Mouse (Mus musculus): ENCODE data around the gene Ankfy1. TPM values are rescaled to one million over a fixed set of nuclear protein-coding genes. Genes with fewer than 3 reads are reported as not detected.
A peak's percentile ranks its signal among the peaks of the same experiment; 100 is the strongest.
"Not testable (repeated sequence)": the region's sequence is repeated elsewhere in the genome, so short reads cannot be mapped to it uniquely, and the experiment has no call there.

Ankfy1 gene
- polyA plus RNA-seq, 1 experiment from 2014 or later, result 25.4 TPM

GRCm38 (mm10) chr11:72683402-72683801 lies 6.4 kb upstream of the Ankfy1 start:
- Histone ChIP-seq H3K27me3 (no peaks in the 10 kb centered on the region), H3K9ac (no peak overlapping the region), H3K36me3 (peaks cover 29% of the 10 kb centered on the region), H3K4me3 (no peak overlapping the region), H3K9me3 (no peaks in the 10 kb centered on the region), H3K4me2 (replicated peaks) (no peak overlapping the region), H3K4me1 (no peaks in the 10 kb centered on the region), H3K27ac (no peak overlapping the region)
- WGBS, result 95% methylated on average over 2 of the region's 2 CpGs
- no peak for ATAC-seq (ENCODE audit: low FRiP score, low read depth)

- peaks cover 13% of the 10 kb centered on the region for H3K36me3 ChIP-seq
- peaks cover 21% of the 10 kb centered on the region for H3K4me1 ChIP-seq
- no peaks in the 10 kb centered on the region for H3K27me3 ChIP-seq
- H3K4me3 ChIP-seq, result no peak overlapping the region
- no peaks in the 10 kb centered on the region for H3K9me3 ChIP-seq
- ATAC-seq (ENCODE audit: low FRiP score, low read depth), result no peak
- H3K9ac ChIP-seq, result no peak overlapping the region
- no peak overlapping the region for H3K27ac ChIP-seq
- no peak overlapping the region for H3K4me2 ChIP-seq (replicated peaks)
Measured at GRCm38 (mm10) chr11:72686697-72687096, 3.1 kb upstream of the Ankfy1 start.

DNA sequence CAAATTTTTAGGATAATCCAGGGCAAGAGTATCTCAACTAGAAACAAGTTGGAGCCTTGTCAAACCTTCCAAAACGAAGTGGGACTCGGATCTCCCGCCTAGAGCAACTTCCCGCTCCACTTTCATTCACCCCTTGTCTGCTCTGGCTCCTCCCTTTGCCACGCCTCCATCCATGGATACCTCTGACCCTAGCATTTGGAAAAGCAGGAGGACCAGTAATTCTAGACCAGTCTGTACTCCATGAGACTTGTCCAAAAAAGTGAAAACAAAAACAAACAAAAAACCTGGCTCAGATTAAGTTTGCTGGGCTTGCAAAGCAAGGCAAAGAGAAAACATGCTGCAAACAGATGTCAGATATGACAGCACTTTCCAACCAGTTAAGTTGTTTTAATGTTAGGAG lies 1.6 kb upstream of the Ankfy1 start:
- H3K4me1 ChIP-seq, result peaks cover 27% of the 10 kb centered on the region
- H3K9ac ChIP-seq, result no peak overlapping the region
- no peak for ATAC-seq (ENCODE audit: low FRiP score, low read depth)
- no peaks in the 10 kb centered on the region for H3K27me3 ChIP-seq
- H3K36me3 ChIP-seq, result peaks cover 12% of the 10 kb centered on the region
- no peak overlapping the region for H3K4me3 ChIP-seq
- H3K4me2 ChIP-seq (replicated peaks), result no peak overlapping the region
- H3K27ac ChIP-seq, result no peak overlapping the region
- H3K9me3 ChIP-seq, result no peaks in the 10 kb centered on the region
- WGBS, result 11% methylated on average over 5 of the region's 5 CpGs

DNA sequence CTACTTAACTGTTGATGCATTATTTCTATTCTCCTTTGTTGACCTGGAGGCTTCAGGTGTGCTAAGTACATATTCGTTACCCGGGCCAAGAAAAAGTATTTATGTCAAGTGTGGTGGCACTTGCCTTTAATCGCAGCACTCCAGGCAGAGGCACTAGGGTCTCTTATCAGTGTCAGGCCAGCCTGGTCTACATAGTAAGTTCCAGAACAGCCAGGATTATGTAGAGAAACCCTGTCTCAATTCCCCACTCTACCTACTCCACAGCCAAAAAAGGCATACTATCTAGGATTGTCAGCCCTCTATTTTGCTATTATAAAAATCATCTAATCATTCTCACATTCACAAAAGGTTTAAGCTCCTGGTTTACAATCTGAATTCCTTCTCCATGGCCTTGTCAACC lies 691 bp upstream of the Ankfy1 start:
- 74% methylated on average over 3 of the region's 3 CpGs for WGBS
- peak overlapping the region; percentile 82 for H3K4me3 ChIP-seq
- peak overlapping the region; percentile 88 for H3K9ac ChIP-seq
- H3K36me3 ChIP-seq, result peaks cover 12% of the 10 kb centered on the region
- no peak for ATAC-seq (ENCODE audit: low FRiP score, low read depth)
- no peak overlapping the region for H3K27ac ChIP-seq
- H3K9me3 ChIP-seq, result no peaks in the 10 kb centered on the region
- peak overlapping the region; percentile 70 for H3K4me2 ChIP-seq (replicated peaks)
- no peaks in the 10 kb centered on the region for H3K27me3 ChIP-seq
- peaks cover 27% of the 10 kb centered on the region for H3K4me1 ChIP-seq

- Histone ChIP-seq H3K4me2 (replicated peaks) (no peak overlapping the region), H3K27me3 (no peaks in the 10 kb centered on the region), H3K9me3 (no peaks in the 10 kb centered on the region), H3K9ac (no peak overlapping the region), H3K36me3 (peaks cover 6% of the 10 kb centered on the region; the same call in 1 of the 2 replicates), H3K27ac (no peak overlapping the region), H3K4me1 (peaks cover 27% of the 10 kb centered on the region), H3K4me3 (0 out of 2 replicates have a peak overlapping the region, but pooled peaks have one; percentile 1)
- ATAC-seq (ENCODE audit: low FRiP score, low read depth), result no peak
- WGBS, result 89% methylated on average over 4 of the region's 4 CpGs
Measured at GRCm38 (mm10) chr11:72692353-72692752, 2.5 kb downstream of the Ankfy1 start.

GRCm38 (mm10) chr11:72695025-72695424 lies 5.2 kb downstream of the Ankfy1 start:
- 88% methylated on average over 3 of the region's 3 CpGs for WGBS

GRCm38 (mm10) chr11:72696368-72696971 lies 6.7 kb downstream of the Ankfy1 start:
- Histone ChIP-seq H3K27me3 (no peaks in the 10 kb centered on the region), H3K36me3 (peaks cover 6% of the 10 kb centered on the region; the same call in 1 of the 2 replicates), H3K4me2 (replicated peaks) (no peak overlapping the region), H3K4me1 (peaks cover 8% of the 10 kb centered on the region), H3K9ac (no peak overlapping the region), H3K4me3 (no peak overlapping the region), H3K9me3 (no peaks in the 10 kb centered on the region), H3K27ac (no peak overlapping the region)
- no peak for ATAC-seq (ENCODE audit: low FRiP score, low read depth)
- 93% methylated on average over 2 of the region's 2 CpGs for WGBS

More at GRCm38 (mm10) chr11:72695025-72695424, 5.2 kb downstream of the Ankfy1 start:
- Histone ChIP-seq H3K4me2 (replicated peaks) (no peak overlapping the region), H3K4me3 (no peak overlapping the region), H3K4me1 (peaks cover 19% of the 10 kb centered on the region), H3K9me3 (no peaks in the 10 kb centered on the region), H3K36me3 (peaks cover 6% of the 10 kb centered on the region; the same call in 1 of the 2 replicates), H3K9ac (no peak overlapping the region), H3K27ac (no peak overlapping the region), H3K27me3 (no peaks in the 10 kb centered on the region)
- ATAC-seq (ENCODE audit: low FRiP score, low read depth), result no peak

GRCm38 (mm10) chr11:72697323-72697722 lies 7.5 kb downstream of the Ankfy1 start:
- ATAC-seq (ENCODE audit: low FRiP score, low read depth), result no peak
- Histone ChIP-seq H3K4me1 (no peaks in the 10 kb centered on the region), H3K27ac (no peak overlapping the region), H3K36me3 (peaks cover 6% of the 10 kb centered on the region; the same call in 1 of the 2 replicates), H3K4me2 (replicated peaks) (no peak overlapping the region), H3K4me3 (no peak overlapping the region), H3K27me3 (no peaks in the 10 kb centered on the region), H3K9ac (no peak overlapping the region), H3K9me3 (no peaks in the 10 kb centered on the region)

DNA sequence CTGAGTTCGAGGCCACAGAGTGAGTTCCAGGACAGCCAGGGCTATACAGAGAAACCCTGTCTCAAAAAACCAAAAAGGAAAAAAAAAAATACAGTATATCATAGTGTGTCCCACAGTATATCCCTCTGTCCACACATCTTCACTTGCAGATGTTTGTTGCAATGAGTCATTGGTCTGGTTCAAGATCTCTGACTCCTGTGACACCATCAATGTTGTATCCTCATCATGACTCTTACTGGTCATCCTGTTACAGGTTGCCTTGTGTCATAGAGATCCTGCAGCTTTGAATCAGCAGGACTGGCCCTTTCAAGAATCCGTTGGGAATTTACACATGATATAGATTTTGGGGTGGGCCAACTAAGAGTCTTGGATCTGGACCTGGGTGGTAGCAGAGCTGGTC lies 15.3 kb downstream of the Ankfy1 start:
- WGBS, result 83% methylated on average over 2 of the region's 2 CpGs
- not testable (repeated sequence) for H3K9ac ChIP-seq; H3K27me3 ChIP-seq; H3K27ac ChIP-seq; ATAC-seq (ENCODE audit: low FRiP score, low read depth); H3K4me3 ChIP-seq; H3K9me3 ChIP-seq; H3K36me3 ChIP-seq; H3K4me1 ChIP-seq; H3K4me2 ChIP-seq (replicated peaks)

- no peaks in the 10 kb centered on the region for H3K27me3 ChIP-seq
- WGBS, result 91% methylated on average over 5 of the region's 5 CpGs
- ATAC-seq (ENCODE audit: low FRiP score, low read depth), result no peak
- no peak overlapping the region for H3K27ac ChIP-seq
- H3K9ac ChIP-seq, result no peak overlapping the region
- H3K9me3 ChIP-seq, result no peaks in the 10 kb centered on the region
- no peak overlapping the region for H3K4me3 ChIP-seq
- H3K36me3 ChIP-seq, result peaks cover 30% of the 10 kb centered on the region
- no peaks in the 10 kb centered on the region for H3K4me1 ChIP-seq
- no peak overlapping the region for H3K4me2 ChIP-seq (replicated peaks)
Measured at GRCm38 (mm10) chr11:72712721-72713120, 22.9 kb downstream of the Ankfy1 start.

- Histone ChIP-seq H3K9me3 (no peaks in the 10 kb centered on the region), H3K27me3 (no peaks in the 10 kb centered on the region), H3K9ac (no peak overlapping the region), H3K4me2 (replicated peaks) (no peak overlapping the region), H3K4me1 (no peaks in the 10 kb centered on the region), H3K27ac (no peak overlapping the region), H3K36me3 (peaks cover 25% of the 10 kb centered on the region), H3K4me3 (no peak overlapping the region)
- WGBS, result 87% methylated on average over 3 of the region's 3 CpGs
- ATAC-seq (ENCODE audit: low FRiP score, low read depth), result no peak
Measured at GRCm38 (mm10) chr11:72718161-72718560, 28.4 kb downstream of the Ankfy1 start.

DNA sequence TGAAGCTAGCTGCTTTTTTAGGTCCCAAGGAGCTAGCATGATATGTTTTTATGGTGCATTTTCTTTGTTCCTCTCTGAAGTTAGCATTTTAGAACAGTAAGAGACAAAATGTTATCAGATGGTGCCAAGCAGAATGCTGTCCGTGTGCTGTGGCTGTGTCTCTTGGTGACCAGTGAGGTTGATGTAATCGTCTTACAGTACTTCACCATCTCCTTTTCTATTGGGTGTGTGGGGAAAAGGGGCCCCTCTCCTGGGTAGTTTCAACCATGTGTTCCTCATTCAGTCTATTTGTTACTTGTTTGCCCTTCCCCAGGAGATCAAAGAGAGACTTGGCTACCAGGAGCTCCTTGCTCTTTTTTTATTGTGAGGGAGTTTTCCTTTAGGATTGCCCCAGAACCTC lies 33.4 kb downstream of the Ankfy1 start:
- H3K27ac ChIP-seq, result no peak overlapping the region
- no peak overlapping the region for H3K4me3 ChIP-seq
- H3K4me2 ChIP-seq (replicated peaks), result no peak overlapping the region
- H3K36me3 ChIP-seq, result peaks cover 20% of the 10 kb centered on the region
- no peaks in the 10 kb centered on the region for H3K4me1 ChIP-seq
- no peak overlapping the region for H3K9ac ChIP-seq
- no peaks in the 10 kb centered on the region for H3K9me3 ChIP-seq
- no peak for ATAC-seq (ENCODE audit: low FRiP score, low read depth)
- 19% methylated on average over 2 of the region's 2 CpGs for WGBS
- H3K27me3 ChIP-seq, result no peaks in the 10 kb centered on the region

DNA sequence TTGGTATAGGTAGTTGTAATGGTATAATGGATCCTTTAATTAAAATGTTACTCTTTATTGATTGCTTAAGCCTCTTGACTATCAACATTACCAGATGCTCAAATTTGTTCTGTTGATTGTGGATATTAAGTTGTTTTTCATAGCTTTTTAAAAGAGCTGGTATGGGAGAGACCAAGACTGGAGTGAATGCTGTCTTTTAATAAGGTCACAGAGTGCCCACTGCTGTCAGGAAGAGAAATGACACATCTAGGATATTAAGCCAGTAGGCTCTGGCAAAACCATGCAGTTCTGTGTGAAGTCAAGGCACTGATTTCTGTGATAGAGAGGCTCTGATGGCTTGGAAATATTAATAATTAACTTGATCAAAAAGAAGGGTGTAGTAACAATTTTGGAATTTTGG lies 34.1 kb downstream of the Ankfy1 start:
- H3K27ac ChIP-seq, result no peak overlapping the region
- ATAC-seq (ENCODE audit: low FRiP score, low read depth), result no peak
- no peak overlapping the region for H3K9ac ChIP-seq
- no peaks in the 10 kb centered on the region for H3K27me3 ChIP-seq
- H3K36me3 ChIP-seq, result peaks cover 23% of the 10 kb centered on the region
- no peak overlapping the region for H3K4me2 ChIP-seq (replicated peaks)
- H3K9me3 ChIP-seq, result no peaks in the 10 kb centered on the region
- no peak overlapping the region for H3K4me3 ChIP-seq
- no peaks in the 10 kb centered on the region for H3K4me1 ChIP-seq

All from limb, embryonic 13.5 days (tissue).